ENCODE assay signal across 8 mouse cellular contexts in the genomic region with DNA sequence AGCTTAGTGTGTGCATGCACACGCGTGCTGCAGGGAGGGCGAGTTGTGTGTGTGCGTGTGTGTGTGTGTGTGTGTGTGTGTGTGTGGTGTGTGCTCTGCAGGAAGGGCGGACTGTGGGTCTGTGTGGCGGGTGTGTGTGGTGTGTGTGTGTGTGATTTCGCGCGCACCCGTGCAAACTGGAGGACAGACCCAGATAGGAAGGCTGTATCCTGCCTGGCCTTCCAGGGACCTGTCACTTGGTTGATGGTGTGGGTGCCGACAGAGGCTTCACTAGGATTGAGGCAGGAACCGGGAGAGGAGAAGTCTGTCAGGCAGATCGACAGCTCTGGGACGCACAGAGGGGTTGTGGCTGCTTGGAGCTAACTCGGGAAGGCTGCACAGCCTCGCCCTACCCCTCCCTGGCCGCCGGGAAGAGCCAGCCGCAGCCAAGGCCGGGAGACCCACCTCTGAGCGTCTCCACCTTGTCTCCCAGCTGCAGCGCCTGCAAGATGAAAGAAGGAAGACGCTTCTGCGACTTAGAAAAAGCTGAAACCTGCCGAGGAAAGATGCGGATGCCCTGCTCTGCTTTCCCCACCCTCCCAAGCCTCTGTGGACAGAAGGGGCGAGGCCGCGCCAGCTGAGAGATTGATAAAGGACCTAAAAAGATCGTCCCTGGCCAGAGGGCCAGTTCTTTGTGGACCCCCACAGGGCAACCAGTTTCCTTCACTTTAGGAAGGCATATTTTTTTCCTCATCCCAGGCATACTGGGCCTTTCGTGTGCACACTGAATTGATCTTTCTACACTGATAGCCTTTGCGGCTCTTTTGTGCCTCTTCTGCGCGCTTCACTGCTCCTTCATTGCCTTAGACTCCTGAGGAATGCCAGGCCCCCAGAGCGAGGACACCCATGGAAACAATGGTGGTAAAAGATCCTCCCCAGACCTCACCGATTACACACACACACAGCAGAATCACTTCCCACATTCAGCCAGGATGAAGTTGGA. TPM values are rescaled to one million over a fixed set of nuclear protein-coding genes. Genes with fewer than 3 reads are reported as not detected.
DNase-seq lines count a peak whose midpoint lies in the region; ATAC-seq lines count a peak whose summit lies in the region.

No protein-coding gene starts in this region.

- WGBS in intestine, embryonic 14.5 days = 1% methylated on average over 36 of the region's 36 CpGs
- WGBS in limb, embryonic 11.5 days = 1% methylated on average over 36 of the region's 36 CpGs
- under 1% methylated on average over 35 of the region's 36 CpGs for WGBS in midbrain, embryonic 12.5 days
- WGBS in stomach, embryonic 14.5 days = 3% methylated on average over 36 of the region's 36 CpGs

- H3K4me3 ChIP-seq in intestine, embryonic 14.5 days (ENCODE audit: low read depth, low read length) = peak overlapping the region; percentile 79
- H3K4me3 ChIP-seq in limb, embryonic 11.5 days (ENCODE audit: low read depth, low read length) = peak overlapping the region; percentile 80
- H3K4me3 ChIP-seq in midbrain, embryonic 12.5 days = peak overlapping the region; percentile 73
- H3K4me3 ChIP-seq in stomach, embryonic 14.5 days (ENCODE audit: low read depth, low read length) = peak overlapping the region; percentile 96

- ATAC-seq in intestine, embryonic 14.5 days (replicated peaks; ENCODE audit: low FRiP score, low TSS enrichment, low read depth) = peak; percentile 78
- ATAC-seq in limb, embryonic 11.5 days (ENCODE audit: insufficient number of reproducible peaks, low FRiP score, low TSS enrichment, low read depth) = peak; percentile 66
- ATAC-seq in midbrain, embryonic 12.5 days (ENCODE audit: low FRiP score, low read depth) = no peak
- ATAC-seq in stomach, embryonic 14.5 days (ENCODE audit: insufficient number of reproducible peaks, insufficient read depth, low FRiP score, low read depth) = no peak; the same call in none of the 2 replicates

- H3K9me3 ChIP-seq in intestine, embryonic 14.5 days (ENCODE audit: control insufficient read depth, low read length) = no peaks in the 10 kb centered on the region
- H3K9me3 ChIP-seq in limb, embryonic 11.5 days (ENCODE audit: control insufficient read depth, low read length) = no peaks in the 10 kb centered on the region
- no peaks in the 10 kb centered on the region for H3K9me3 ChIP-seq in midbrain, embryonic 12.5 days
- no peaks in the 10 kb centered on the region for H3K9me3 ChIP-seq in stomach, embryonic 14.5 days (ENCODE audit: control insufficient read depth, low read depth, low read length)

- peak overlapping the region; percentile 88 for H3K27ac ChIP-seq in intestine, embryonic 14.5 days (ENCODE audit: low read depth)
- no peak overlapping the region for H3K27ac ChIP-seq in limb, embryonic 11.5 days (replicated peaks; ENCODE audit: low read depth, low read length)
- H3K27ac ChIP-seq in midbrain, embryonic 12.5 days (replicated peaks) = peak overlapping the region; percentile 96
- peak overlapping the region; percentile 62 for H3K27ac ChIP-seq in stomach, embryonic 14.5 days (ENCODE audit: low read length)

- peak; percentile 27 to 42 for DNase-seq in thymus, adult 18-20 months
- DNase-seq in thymus, postnatal 25 days = no peak
- DNase-seq in cerebellum, postnatal 4 days (ENCODE audit: low spot score in 2 of 2) = peak; percentile 32 to 41
- DNase-seq in gastrocnemius, postnatal 25 days = peak; percentile 44
- peak; percentile 85 for DNase-seq in intestine, embryonic 14.5 days (ENCODE audit: low spot score)
- peak; percentile 60 for DNase-seq in limb, embryonic 11.5 days (ENCODE audit: low spot score)

- H3K27me3 ChIP-seq in intestine, embryonic 14.5 days (replicated peaks; ENCODE audit: control insufficient read depth, insufficient read depth, low read length) = no peaks in the 10 kb centered on the region
- H3K27me3 ChIP-seq in limb, embryonic 11.5 days (ENCODE audit: control insufficient read depth, insufficient read depth, low read length) = 0 out of 2 replicates have a peak, but pooled peaks cover 2% of the 10 kb centered on the region
- no peaks in the 10 kb centered on the region for H3K27me3 ChIP-seq in midbrain, embryonic 12.5 days
- no peaks in the 10 kb centered on the region for H3K27me3 ChIP-seq in stomach, embryonic 14.5 days (ENCODE audit: control insufficient read depth, insufficient read depth, low read length)

- H3K4me2 ChIP-seq in intestine, embryonic 14.5 days (ENCODE audit: low read length) = peak overlapping the region; percentile 57
- H3K4me2 ChIP-seq in limb, embryonic 11.5 days (ENCODE audit: low read depth, severe bottlenecking) = peak overlapping the region; percentile 90
- H3K4me2 ChIP-seq in midbrain, embryonic 12.5 days (replicated peaks) = peak overlapping the region; percentile 80
- H3K4me2 ChIP-seq in stomach, embryonic 14.5 days (replicated peaks; ENCODE audit: low read depth, low read length) = peak overlapping the region; percentile 83

- H3K4me1 ChIP-seq in intestine, embryonic 14.5 days (replicated peaks; ENCODE audit: control insufficient read depth, insufficient read depth, low read length) = peaks cover 23% of the 10 kb centered on the region
- H3K4me1 ChIP-seq in limb, embryonic 11.5 days (ENCODE audit: control insufficient read depth, insufficient read depth, low read length) = peaks cover 9% of the 10 kb centered on the region
- H3K4me1 ChIP-seq in midbrain, embryonic 12.5 days = peaks cover 41% of the 10 kb centered on the region
- peaks cover 11% of the 10 kb centered on the region; the same call in 1 of the 2 replicates for H3K4me1 ChIP-seq in stomach, embryonic 14.5 days (ENCODE audit: control insufficient read depth, insufficient read depth, low read length)

- peak overlapping the region; percentile 86 for H3K9ac ChIP-seq in intestine, embryonic 14.5 days (ENCODE audit: low read length)
- H3K9ac ChIP-seq in limb, embryonic 11.5 days (ENCODE audit: low read length) = peak overlapping the region; percentile 83
- peak overlapping the region; percentile 92 for H3K9ac ChIP-seq in midbrain, embryonic 12.5 days (replicated peaks)
- H3K9ac ChIP-seq in stomach, embryonic 14.5 days (replicated peaks; ENCODE audit: low read depth, low read length) = peak overlapping the region; percentile 85

- H3K36me3 ChIP-seq in intestine, embryonic 14.5 days (ENCODE audit: control insufficient read depth, insufficient read depth, low read length) = no peaks in the 10 kb centered on the region
- H3K36me3 ChIP-seq in limb, embryonic 11.5 days (ENCODE audit: control insufficient read depth, insufficient read depth, low read length) = no peaks in the 10 kb centered on the region
- no peaks in the 10 kb centered on the region for H3K36me3 ChIP-seq in midbrain, embryonic 12.5 days
- H3K36me3 ChIP-seq in stomach, embryonic 14.5 days (ENCODE audit: control insufficient read depth, insufficient read depth, low read length) = no peaks in the 10 kb centered on the region

RNA-seq across cellular contexts. Expression of gene 1700025G04Rik, which starts 0.9 kb away (rescaled TPM):
- total RNA-seq in gastrocnemius, postnatal 25 days (2021) = 10 to 100 TPM; 61.5 to 64.0 TPM
- polyA plus RNA-seq in intestine, embryonic 14.5 days (2014; fragmentation: Nextera tagmentation; extraction: Ambion mirVana) = 27.3 and 27.7 TPM in 2 replicates
- 18.6 and 21.1 TPM in 2 replicates for polyA plus RNA-seq in limb, embryonic 11.5 days (2014; fragmentation: Nextera tagmentation; extraction: Ambion mirVana)
- polyA plus RNA-seq in midbrain, embryonic 12.5 days (2016; fragmentation: Nextera tagmentation; extraction: Ambion mirVana) = 38.4 and 42.4 TPM in 2 replicates
- polyA plus RNA-seq in stomach, embryonic 14.5 days (2014; fragmentation: Nextera tagmentation; extraction: Ambion mirVana) = 28.6 and 34.6 TPM in 2 replicates

Comparison
In these comparisons a context has a peak if more than half of its experiments do, and no peak if none do; other contexts are left out.
1. ATAC-seq: peak in intestine, embryonic 14.5 days (single experiment) and limb, embryonic 11.5 days (single experiment); none in midbrain, embryonic 12.5 days (single experiment) and stomach, embryonic 14.5 days (single experiment).
2. Peak in every context shown above with its lines, with median percentiles within 50 percentile points of each other: H3K4me2 ChIP-seq, H3K4me3 ChIP-seq and H3K9ac ChIP-seq.